Mouse (Mus musculus) bone marrow macrophage, adult 2 months (primary cell): ENCODE data around the gene Mettl27.

Experiments
- CTCF ChIP-seq: IDR thresholded peaks from 2 replicates; pipeline ENCODE4 v1.5.1; 2012; ENCODE audit warnings: low read depth, mild to moderate bottlenecking, low read length, moderate library complexity
- POLR2A ChIP-seq: IDR thresholded peaks from 2 replicates; pipeline ENCODE4 v1.6.1; 2012; ENCODE audit warnings: mild to moderate bottlenecking, low read depth, low read length, borderline replicate concordance

GRCm38 (mm10) chr5:134936626-134937185, 4.5 kb downstream of the Mettl27 start:
- TF ChIP-seq POLR2A = no peak
- TF ChIP-seq CTCF = no peak
